Mouse (Mus musculus) ovary, adult 18-20 months (tissue): ENCODE data around the gene Slc8a3.
"Not testable (repeated sequence)": the region's sequence is repeated elsewhere in the genome, so short reads cannot be mapped to it uniquely, and the experiment has no call there.

Experiments used
- DNase-seq: peaks from one replicate; pipeline ENCODE4 v3.0.0; 2022; ENCODE audit warnings: low spot score, mixed read lengths

Gene Slc8a3

DNA sequence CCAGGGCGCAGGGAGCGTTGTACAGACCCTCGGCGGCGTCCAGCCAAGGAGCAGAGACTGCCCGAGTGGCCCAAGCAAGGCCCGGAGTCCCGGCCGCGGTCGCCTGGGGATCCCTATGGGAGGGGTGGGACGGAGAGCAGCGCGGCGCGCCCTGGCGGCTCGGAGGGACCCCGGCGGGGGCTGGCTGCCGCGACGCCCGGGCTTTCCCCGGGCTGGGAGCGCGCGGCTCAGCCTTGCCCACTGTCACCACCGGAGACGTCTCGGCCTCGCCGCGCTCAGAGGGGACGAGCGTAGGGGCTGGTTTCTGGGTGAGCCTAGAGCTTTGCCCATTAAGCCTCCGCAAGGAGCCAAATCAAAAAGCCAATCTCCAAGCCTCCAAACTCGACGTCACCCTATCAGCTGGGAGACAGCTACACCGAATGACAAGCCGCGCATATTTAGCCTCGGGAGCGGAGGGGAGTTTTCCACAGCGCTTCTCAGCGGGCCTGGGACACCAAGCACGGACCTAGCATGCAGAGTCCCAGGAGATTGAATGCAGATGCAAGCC, at the start of gene Slc8a3:
Gene Slc8a3, minus strand, starts transcription at position 306 of the 547 bp plus-strand sequence.
- DNase-seq, result no peak

DNA sequence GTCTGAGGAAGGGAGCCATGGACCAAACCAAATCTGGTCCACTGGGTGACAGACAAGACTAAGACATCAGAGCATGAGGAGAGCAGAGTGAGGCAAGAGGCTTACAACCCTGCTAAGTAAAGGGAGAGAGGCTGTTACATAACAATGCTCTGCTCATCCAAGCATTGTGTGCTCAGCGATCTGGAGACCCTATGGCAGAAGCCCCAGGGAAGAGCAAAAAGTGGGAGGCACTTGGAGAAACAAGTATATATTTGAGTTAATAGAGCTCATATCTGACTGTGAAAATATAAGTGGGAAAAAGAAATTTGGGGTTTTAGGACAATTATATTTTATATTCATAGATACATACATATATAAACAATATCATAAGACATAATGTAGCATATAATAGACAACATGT, 46.4 kb upstream of the Slc8a3 start, which contains the start of gene Gm4787:
Gene Gm4787, minus strand, starts transcription at position 101 of the 400 bp plus-strand sequence.
- not testable (repeated sequence) for DNase-seq

DNA sequence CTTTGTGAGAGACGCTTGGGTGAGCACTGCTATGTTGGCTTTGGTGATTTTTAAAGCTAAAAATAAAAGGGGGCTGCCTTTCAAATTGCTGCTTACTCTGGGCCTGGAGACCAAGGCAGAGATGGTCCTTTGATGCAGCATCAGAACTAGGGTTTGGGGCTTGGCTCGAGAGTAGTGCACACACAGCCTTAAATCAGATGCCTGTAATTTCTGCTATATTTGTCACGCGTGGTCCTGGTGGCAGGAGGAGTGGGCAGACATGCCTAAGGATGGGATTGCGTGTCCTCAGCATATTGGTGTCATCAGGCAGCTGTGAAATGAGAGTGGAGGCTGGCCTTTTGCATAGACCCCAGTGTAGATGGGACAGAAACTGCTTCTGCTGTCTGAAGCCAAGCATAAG, 861 bp upstream of the Slc8a3 start:
- DNase-seq, result no peak

DNA sequence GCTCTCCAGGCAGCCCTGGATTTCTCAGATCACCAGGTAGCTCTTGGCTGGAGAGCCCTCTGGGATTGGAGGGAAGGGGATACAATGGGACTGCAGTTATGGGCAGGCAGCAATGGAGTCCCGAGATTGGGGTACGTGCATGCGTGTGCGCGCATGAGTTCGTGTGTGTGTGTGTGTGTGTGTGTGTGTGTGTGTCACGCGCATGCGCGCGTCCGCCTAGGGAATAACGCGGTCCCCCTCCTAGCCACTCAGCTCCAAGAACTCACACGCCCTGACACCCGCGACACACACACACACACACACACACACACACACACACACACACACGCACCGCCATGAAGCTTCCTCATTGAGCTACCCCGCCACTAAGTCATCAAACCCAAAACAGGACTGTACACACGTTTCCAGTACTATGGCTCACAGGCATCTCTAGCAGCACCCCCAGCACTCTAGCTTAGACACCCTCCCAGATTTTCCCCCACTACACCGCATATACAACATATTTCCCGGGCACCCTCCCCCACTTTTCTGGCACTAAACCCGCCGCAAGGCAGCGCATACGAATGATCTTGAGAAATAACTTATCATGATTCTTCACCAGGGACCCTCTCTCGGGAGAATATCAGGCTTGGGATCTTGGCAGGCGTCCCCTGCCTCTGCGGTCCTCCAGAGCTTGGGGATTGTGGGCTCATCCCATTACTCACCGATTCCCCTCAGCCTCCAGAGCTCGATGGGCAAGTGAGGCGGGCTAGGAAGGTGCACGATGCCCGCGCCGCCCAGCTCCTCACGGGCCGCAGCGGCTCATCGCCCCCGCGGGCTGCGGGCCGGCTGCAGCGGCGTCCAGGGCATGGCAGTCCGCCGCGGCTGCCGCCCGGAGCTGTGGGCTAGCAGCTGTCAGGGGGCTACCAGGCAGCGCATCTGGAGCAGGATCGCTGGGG, 774 bp downstream of the Slc8a3 start:
- DNase-seq, result no peak

DNA sequence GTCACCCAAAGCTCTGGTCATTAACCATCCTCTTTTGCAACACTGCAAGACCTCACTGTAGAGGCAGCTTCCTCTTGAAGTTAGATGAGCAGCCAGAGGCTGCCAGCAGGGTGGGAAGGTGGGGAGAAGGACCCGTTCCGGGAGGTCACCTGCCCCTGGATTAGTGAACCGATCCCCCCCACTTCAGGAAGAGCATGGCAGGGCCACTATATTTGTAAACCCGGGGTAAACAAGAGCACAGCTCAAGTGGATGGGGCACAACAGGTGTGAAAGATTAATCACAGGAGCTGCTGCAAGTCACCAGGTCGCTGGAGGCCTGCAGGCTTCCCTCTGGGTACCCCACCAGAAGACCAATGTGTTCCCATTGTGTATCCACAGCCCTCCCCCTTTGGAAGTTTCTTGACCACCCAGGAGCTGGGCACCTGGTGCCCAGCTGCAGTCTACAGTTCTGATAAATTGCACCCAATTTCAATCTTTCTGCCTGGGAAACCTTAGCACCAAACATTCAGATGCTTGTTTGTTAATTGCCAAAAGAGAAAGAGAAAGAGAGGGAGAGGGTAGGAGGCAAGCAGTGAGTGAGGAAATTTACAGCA, 1.8 kb downstream of the Slc8a3 start:
- no peak for DNase-seq

DNA sequence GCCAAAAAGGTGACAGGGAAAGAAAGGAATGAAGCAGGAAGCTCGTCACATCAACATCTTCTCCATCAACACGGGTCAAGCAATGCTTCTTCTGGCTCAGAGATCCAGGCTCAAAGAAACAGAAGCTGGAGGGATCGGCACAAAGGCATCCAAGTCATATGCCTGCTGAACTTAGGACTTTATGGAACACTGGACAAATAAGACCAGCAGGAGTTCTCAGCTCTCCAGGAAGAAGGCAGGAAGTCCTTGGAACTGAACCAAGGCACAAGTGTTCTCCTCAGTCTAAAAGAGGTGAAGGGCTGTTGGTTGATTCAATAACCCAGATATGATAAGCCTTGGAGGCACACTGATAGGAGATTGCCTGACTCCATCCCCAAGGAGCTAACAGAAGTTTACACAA, 8.0 kb downstream of the Slc8a3 start:
- no peak for DNase-seq

DNA sequence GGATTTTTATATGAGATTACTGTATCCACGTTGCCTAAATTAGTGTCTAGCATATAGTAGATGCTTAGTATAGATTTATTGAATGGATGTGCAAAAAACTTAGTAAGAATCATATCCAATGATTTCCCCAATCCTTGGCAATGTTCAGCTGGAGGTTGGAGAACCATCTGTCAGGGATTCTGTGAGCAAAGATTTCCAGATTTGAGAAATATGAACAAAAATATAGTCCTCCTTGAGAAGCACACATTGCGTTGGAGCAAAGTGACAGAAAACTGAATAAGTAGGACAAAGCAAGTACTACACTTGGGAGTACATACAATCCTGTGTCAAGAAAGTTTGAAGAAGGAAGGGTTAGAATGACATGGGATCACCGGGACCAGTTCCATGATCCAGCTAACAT, 8.9 kb downstream of the Slc8a3 start:
- DNase-seq, result no peak

DNA sequence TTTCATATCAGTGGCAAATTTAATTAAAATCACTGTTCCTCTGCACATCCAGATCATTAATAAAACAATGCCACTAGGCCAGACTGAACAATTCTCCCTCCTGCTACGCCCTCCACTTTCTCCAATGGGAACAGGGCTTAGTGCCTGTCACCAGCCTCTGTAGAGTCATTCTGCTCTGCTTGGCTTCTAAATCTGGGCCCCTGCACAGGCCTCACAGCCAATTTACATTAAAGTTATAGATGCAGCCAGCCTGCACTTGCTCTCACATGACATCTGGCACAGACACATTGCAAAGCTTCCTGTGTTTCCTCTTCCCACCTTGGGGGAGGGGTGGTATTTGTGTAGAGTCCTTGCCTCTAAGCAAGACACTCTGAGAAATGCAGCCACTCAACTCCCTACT, 12.0 kb downstream of the Slc8a3 start:
- no peak for DNase-seq

DNA sequence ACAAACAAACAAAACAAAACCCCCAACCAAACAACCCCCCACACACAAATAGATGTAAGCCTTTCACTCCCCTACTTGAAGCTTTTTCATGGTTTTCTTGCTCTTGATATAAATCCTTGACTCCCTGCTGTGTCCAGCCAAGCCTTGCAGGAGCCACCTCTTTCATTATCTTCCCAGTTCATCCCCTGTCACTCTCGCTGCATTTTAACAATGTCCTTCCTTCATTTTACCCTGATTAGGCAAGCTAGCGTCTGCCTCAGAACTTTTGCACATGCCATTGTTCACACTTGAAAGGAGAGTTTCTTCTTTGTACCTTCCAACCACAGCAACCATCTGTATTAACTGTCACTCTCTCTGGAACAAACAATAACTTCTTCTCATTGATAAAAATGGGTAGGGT, 15.2 kb downstream of the Slc8a3 start:
- DNase-seq, result no peak

DNA sequence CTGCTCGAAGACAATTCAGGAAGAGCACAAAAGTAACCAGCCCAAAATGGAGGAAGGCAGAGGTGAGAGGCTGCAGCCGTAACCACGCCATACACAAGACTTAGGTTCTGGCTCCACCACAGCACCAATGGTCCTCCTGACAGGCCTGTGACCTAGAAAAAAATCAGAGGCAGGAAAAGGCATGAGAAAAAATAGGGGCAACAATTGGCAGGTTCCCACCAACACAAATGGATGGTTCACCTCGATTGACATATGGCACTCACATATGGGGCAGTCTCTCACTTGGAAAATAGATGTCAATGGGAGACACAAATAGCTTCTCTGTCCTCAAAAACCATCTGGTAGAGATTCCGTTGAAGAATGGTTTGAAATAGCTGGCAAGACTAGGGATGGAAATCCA, 17.0 kb downstream of the Slc8a3 start:
- no peak for DNase-seq

DNA sequence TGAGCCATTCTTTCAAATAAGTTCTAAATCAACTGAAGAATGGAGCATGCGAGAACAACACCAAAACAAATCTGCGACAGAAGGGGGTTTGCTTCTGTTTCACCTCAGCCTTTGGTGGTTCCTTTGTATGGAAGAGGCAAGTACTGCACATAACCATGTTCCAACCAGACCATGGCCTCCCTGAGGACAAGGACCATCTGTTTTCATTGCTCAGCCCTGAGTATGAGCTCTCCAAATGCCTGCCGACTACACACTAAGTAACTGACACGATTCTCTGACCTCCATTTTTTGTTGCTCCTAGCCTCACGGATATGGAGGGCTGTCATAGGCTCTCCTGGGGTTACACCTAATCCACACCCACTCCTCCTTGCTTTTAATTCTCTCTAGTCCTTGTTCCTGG, 29.4 kb downstream of the Slc8a3 start:
- no peak for DNase-seq

DNA sequence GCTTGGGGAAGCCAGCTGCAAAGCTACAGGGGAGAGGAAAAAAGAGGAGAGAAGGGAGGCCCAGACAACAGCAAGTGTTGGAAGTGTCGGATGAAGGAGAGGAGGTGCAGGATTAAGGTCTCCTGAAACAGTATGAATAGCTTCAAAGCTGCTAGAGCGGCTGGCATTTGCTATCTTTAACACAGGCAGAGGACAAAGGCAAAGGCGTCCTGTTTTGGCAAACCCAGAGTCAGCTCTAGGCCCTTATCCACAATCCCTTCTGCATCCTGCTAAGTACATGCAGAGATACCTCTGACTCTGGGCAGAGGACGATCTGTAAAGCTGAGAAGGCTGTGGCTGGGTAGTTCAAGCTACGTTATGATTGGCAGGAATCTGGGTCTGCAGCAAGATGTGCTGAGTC, 38.4 kb downstream of the Slc8a3 start:
- DNase-seq, result no peak

DNA sequence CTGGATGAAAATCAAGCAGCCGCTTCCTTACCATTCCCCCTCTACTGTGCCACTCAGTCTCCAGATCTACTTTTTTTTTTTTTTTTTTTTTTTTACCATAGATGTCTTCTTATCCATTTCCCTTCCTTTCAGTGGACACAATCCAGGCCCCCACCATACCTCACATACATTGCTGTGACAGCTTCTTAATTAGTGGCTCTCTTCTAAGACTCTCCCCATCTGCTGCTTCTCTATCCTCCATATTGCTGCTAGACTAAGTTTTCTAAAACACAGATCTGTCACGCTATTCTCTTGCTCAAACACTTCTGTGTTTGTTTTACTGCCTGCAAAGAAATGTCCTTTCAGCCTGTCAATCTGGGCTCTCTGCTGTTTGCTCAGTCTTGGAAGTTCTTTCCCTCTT, 54.9 kb downstream of the Slc8a3 start:
- no peak for DNase-seq

DNA sequence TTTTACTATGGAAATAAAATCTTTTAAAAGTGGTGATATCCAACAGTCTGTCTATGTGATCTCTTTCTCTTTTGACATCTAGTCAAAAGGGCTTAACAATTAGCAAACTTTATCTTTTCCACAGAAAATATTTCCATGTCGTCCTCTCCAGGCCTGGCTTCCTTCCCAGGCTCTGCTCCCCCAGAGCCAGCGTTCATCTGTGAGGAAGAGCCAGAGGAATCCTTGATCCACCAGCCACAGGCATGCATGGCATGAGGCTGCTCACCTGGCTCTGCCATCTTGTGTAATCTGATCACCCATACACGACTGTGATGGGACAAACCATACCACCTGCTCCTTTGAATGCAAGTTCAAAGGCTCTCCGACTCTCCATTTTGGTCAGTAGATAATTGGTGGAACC, 58.4 kb downstream of the Slc8a3 start:
- no peak for DNase-seq

DNA sequence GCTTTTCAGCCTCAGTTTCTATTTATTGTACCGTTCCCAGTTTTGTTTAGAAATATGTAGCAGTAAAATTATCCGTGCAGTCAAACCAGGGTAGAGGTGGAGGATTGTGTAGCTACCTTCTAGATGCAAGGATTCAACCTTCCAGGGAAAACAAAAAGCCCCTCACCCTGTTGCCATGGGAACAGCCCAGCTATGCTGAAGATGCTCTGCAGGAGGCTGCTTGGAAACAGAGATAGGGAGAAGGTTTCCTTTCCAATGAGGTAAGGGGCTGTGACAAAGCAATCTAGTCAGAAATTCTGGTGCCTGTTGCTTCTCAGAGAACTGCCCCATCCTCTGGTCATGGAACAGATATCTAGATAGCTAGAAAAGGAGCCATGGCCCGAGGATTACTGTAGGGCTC, 59.6 kb downstream of the Slc8a3 start:
- DNase-seq, result no peak

DNA sequence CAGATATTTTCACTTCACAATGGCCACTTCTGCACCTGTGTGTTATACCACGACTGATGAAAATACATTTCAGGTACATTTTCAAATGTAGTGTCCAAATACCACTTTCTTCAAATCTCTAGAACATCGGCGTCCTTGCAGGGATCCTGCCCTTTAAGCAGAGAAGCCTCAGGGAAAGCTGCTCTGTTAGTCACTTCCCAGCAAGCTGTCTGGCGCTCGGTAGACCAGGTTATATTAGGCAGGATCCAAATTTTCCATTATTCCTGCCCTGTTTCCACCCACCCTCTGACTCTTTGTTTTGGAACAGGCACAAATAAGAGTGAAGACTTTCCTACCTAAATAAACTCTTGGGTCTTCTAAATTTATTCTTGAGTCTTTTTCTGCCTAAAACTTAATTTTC, 63.7 kb downstream of the Slc8a3 start:
- DNase-seq, result no peak

DNA sequence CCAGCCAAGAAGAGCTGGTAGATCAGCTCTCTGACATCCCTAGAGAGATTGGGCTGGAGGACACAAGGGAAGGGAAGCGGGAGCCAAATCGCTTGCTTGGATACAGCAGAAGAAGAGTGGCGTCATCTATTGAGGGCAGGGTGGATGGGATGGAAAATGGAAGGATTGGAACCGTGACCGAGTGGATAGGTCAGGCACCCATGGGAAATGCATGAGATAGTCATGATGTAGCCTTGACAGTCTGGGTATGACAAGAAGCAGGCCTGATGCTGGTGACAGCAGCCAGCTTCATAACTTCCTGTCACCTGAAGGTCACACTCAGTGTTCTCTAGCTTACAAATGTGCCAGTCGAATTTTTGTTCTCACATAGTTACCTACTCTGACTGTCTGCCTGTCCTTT, 70.2 kb downstream of the Slc8a3 start:
- no peak for DNase-seq

DNA sequence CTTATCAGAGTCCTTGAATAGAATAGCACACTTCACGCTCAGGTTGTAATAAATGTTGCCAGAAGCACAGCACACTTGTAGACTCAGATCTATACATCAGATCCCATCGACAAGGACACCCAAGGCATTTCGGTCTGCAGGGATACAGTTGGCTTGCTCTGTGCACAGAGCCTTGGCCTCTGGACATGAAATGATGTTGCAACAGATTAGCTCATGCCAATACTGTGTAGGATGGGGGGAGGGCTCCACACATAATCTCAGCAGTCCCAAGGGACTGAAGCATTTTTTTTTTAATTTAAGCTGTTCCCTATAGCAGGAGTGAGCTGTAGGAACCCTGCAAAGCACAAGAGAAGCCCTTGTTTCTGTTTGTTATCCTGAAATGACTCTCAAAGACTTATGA, 74.8 kb downstream of the Slc8a3 start:
- no peak for DNase-seq

DNA sequence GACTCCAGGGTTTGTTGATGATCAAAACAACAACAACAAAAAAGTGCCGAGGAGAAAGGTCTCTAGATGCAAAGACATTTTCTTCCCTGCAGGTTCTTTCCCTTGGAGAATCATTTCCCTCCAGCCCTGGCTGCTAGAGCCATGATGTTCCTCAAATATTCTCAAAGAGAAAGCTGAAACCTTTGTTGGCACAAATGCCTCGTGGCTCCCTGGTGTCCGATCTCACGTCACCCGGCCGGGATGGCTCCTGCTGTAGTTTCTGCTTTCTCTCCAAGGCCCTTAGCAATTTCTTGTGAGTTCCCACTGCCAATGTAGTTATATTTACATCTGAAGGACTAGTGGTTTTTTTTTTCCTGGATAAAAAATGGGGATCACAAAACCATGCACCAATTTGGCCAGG, 87.6 kb downstream of the Slc8a3 start:
- DNase-seq, result no peak

DNA sequence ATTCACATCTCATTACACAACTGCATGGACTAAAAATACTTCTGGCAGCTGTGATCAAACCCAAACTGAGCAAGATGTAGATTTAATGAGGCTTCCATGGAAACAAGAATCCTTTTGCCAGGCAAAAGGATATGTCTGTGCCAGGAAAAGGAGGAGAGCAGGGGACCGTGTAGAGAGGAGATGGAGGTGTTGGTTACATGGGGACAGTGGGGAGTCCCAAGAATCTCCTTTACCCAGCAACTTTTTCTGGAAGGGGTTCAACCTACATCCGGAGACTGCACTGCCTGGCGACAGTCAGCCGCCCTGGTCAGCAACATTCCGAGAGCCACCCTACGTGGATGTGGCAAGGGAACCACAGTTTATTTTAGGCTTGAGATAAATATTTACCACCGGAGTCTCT, 88.0 kb downstream of the Slc8a3 start:
- no peak for DNase-seq

DNA sequence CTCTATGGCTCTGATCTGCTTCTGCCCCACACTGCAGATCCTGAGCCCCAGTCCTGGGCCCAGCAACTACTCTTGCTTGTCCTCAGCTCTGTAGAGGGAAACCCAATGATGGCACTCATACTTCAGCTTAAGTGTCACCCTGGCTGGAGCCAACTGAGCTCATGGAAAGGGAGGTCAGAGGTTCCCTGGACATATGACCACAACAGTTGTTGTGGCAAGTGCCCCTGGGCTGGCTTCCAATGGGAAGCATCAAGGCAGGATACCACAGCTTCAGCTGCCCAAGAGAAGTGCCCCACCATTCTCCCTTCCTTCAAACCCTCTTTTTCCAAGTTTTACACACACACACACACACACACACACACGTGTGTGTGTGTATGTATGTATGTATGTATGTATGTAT, 88.5 kb downstream of the Slc8a3 start:
- DNase-seq, result no peak

DNA sequence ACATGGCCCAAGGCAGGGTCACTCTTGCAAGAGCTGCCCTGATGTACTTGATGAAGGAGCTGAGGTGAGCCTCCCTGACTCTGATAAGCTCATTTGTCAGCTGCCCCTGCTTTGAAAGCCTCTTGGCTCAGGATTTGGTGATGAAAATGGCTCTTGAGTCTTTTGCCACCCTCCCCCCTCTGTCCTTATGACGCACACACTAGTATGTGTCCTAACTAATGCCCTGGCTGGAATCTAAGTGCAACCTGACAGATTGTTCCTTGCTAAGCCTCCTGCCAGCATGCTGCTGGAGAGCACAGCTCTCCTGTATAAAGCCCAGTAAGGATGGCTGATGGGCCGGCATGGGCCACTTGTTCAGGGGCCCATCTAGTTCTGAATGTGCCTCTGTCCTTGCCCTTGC, 91.3 kb downstream of the Slc8a3 start:
- no peak for DNase-seq

DNA sequence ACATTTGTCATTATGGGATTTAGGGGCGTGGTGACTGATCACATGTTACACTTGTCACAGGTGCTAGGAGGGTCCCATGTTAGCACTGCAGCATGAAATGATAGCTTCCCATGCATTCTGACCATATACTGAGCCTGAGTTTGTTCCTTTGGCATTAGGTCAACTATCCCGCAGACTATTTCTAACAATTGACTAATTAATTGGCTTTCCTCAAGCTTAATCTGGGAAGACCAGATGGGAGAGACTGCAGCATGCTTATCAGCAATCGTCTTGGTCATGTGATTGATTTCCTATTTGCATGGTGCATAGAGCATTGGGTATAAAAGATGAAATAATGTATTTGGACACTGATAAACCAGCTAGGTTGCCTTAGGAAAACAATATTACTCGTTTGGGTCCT, 91.9 kb downstream of the Slc8a3 start:
- no peak for DNase-seq
